Mouse (Mus musculus) erythroblast, embryonic 14.5 days (primary cell): ENCODE data around the gene Dennd1b. TPM values are rescaled to one million over a fixed set of nuclear protein-coding genes. Genes with fewer than 3 reads are reported as not detected.

ENCODE experiments used
- H3K27me3 ChIP-seq: 2 replicates; pipeline ENCODE4 v1.6.1; 2012; ENCODE audit warnings: inconsistent platforms; ENCODE audit not compliant: control insufficient read depth
- H3K36me3 ChIP-seq: 2 replicates; pipeline ENCODE4 v1.6.1; 2012; ENCODE audit warnings: mild to moderate bottlenecking, inconsistent platforms; ENCODE audit not compliant: control insufficient read depth
- H3K4me1 ChIP-seq: 2 replicates; pipeline ENCODE4 v1.6.1; 2012; ENCODE audit warnings: inconsistent platforms; ENCODE audit not compliant: control insufficient read depth
- H3K4me3 ChIP-seq: replicated peaks from 2 replicates; pipeline ENCODE3; 2012; ENCODE audit warnings: moderate library complexity, mild to moderate bottlenecking, inconsistent platforms
- H3K9me3 ChIP-seq: 2 replicates; pipeline ENCODE4 v1.6.1; 2012; ENCODE audit warnings: low read length, inconsistent platforms, mixed read lengths; ENCODE audit not compliant: control insufficient read depth
- GATA1 ChIP-seq: IDR thresholded peaks from 2 replicates; pipeline ENCODE4 v1.6.1; 2012; ENCODE audit warnings: low read length, inconsistent platforms, mixed read lengths
- TAL1 ChIP-seq: IDR thresholded peaks from 3 replicates; pipeline ENCODE4 v1.6.1; 2012; ENCODE audit warnings: low read length, inconsistent platforms, mixed read lengths
- polyA plus RNA-seq: library from polyadenylated mRNA; stranded (reverse); fragments of >175 nt; gene quantifications from 2 replicates; pipeline ENCODE4 v1.2.3, GENCODE M21; 2012

The Dennd1b gene
- polyA plus RNA-seq, 1 experiment = not detected

- no peaks in the 10 kb centered on the region for H3K36me3 ChIP-seq
- TF ChIP-seq GATA1 (no peak), TAL1 (no peak)
- no peaks in the 10 kb centered on the region for H3K9me3 ChIP-seq
- H3K4me1 ChIP-seq = no peaks in the 10 kb centered on the region
- no peak overlapping the region for H3K4me3 ChIP-seq
- no peaks in the 10 kb centered on the region for H3K27me3 ChIP-seq
These were observed 66.3 kb downstream of the Dennd1b start for GRCm38 (mm10) chr1:139029521-139029920.

DNA sequence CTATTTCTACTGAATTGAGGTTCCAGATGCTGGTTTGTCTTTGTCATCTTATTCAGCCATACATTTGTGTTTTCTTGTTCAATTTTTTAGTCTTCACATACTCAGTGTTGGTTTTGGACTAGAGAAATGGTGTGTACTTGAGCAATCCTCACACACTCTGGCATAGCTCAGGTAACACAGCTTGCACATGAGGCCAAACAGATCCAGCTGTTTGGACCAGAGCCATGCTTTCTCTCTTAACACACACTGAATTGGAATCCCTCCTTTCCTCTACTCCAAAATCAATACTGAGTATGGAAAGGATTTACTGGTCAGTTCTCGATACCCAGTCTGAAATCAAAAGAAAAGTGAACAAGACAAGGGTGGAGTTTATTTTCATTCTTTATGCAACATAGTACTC is 69.2 kb downstream of the Dennd1b start:
- H3K27me3 ChIP-seq = no peaks in the 10 kb centered on the region
- no peak overlapping the region for H3K4me3 ChIP-seq
- no peak for TF ChIP-seq TAL1
- TF ChIP-seq GATA1 = no peak
- no peaks in the 10 kb centered on the region for H3K9me3 ChIP-seq
- H3K36me3 ChIP-seq = no peaks in the 10 kb centered on the region
- no peaks in the 10 kb centered on the region for H3K4me1 ChIP-seq

GRCm38 (mm10) chr1:139035141-139035540 is 71.9 kb downstream of the Dennd1b start:
- Histone ChIP-seq H3K4me1 (no peaks in the 10 kb centered on the region), H3K4me3 (no peak overlapping the region), H3K9me3 (no peaks in the 10 kb centered on the region), H3K36me3 (no peaks in the 10 kb centered on the region), H3K27me3 (no peaks in the 10 kb centered on the region)
- TF ChIP-seq GATA1 = no peak
- no peak for TF ChIP-seq TAL1

DNA sequence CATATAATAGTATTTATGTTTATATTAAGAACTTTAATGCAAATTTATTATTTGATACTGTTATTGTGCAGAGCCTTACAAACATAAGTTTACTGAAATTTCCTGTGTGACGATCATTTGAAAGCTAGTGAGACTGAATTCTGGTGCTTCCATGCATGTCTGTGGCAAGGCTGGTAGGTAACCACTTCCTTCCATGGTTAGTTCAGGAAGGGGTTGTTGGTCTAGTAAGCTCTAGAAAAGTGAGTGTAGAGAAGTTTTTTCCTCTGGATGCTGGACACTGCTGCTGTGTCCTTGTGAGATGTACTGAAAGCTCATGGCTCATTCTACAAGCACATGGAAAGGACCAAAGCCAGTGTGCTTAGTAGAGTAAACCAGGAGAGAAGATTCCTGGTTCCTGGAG is 73.1 kb downstream of the Dennd1b start:
- Histone ChIP-seq H3K27me3 (no peaks in the 10 kb centered on the region), H3K9me3 (no peaks in the 10 kb centered on the region), H3K4me1 (no peaks in the 10 kb centered on the region), H3K36me3 (no peaks in the 10 kb centered on the region), H3K4me3 (no peak overlapping the region)
- TF ChIP-seq TAL1 (no peak), GATA1 (no peak)

DNA sequence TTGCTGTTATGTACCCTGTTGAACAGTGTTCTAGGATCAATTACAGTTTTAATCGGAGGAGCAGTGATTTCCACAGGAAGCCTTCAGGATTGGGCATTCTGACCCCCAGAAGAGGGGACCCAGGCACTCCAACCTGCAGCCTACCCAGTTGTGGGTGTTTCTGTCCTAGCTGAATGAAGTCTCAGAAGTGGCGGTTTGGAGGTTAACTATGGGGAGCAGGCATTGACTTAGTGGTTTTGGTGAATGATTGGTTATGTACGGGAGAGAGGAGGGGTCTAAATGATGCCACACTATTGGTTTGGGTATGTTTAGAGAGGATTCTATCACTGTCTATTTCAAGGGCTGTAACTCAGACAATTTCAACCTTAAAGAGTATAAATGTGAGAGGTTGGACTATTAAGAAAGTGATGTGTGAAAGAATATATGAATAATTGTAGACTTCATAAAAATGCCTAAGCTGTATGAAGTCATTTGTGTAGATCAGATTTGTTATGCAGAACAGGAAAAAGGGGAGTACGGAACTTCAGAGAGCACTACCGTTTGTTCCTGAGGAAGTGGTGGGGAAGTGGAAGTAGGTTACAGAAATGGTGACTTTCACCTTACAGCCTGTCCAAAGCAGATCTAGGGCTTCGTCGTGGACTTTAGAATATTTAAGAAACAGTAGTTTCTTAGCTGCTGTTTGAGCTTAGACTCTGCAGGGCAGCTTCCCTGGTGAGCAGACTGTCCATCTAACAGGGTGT is 73.7 kb downstream of the Dennd1b start:
- no peaks in the 10 kb centered on the region for H3K4me1 ChIP-seq
- no peaks in the 10 kb centered on the region for H3K27me3 ChIP-seq
- no peaks in the 10 kb centered on the region for H3K9me3 ChIP-seq
- no peak overlapping the region for H3K4me3 ChIP-seq
- H3K36me3 ChIP-seq = no peaks in the 10 kb centered on the region
- no peak for TF ChIP-seq TAL1
- no peak for TF ChIP-seq GATA1

DNA sequence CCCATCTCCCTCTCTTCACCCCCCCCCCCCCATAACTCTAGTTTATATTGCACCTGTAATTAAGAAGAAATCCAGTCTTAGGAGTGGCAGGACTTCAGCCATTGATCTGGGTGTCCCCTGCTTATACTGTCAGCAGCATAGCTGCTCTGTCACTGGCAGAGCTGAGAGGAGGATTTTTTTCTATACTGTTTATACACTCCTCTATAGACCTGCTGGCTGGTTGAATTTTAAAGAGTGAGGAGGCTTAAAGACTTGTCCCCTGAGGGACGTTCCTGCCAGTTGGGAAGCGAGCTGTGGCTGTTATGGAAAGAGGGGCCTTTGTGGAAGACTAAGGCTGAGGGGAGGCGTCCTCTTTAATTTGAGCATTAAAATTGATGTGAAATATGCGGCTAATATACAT is 74.8 kb downstream of the Dennd1b start:
- no peak overlapping the region for H3K4me3 ChIP-seq
- no peaks in the 10 kb centered on the region for H3K4me1 ChIP-seq
- no peaks in the 10 kb centered on the region for H3K27me3 ChIP-seq
- no peaks in the 10 kb centered on the region for H3K36me3 ChIP-seq
- no peak for TF ChIP-seq GATA1
- TF ChIP-seq TAL1 = no peak
- H3K9me3 ChIP-seq = no peaks in the 10 kb centered on the region

- H3K4me1 ChIP-seq = no peaks in the 10 kb centered on the region
- no peaks in the 10 kb centered on the region for H3K9me3 ChIP-seq
- H3K36me3 ChIP-seq = no peaks in the 10 kb centered on the region
- no peak for TF ChIP-seq GATA1
- no peak for TF ChIP-seq TAL1
- H3K27me3 ChIP-seq = no peaks in the 10 kb centered on the region
- H3K4me3 ChIP-seq = no peak overlapping the region
These were observed 75.4 kb downstream of the Dennd1b start for GRCm38 (mm10) chr1:139038620-139039019.

DNA sequence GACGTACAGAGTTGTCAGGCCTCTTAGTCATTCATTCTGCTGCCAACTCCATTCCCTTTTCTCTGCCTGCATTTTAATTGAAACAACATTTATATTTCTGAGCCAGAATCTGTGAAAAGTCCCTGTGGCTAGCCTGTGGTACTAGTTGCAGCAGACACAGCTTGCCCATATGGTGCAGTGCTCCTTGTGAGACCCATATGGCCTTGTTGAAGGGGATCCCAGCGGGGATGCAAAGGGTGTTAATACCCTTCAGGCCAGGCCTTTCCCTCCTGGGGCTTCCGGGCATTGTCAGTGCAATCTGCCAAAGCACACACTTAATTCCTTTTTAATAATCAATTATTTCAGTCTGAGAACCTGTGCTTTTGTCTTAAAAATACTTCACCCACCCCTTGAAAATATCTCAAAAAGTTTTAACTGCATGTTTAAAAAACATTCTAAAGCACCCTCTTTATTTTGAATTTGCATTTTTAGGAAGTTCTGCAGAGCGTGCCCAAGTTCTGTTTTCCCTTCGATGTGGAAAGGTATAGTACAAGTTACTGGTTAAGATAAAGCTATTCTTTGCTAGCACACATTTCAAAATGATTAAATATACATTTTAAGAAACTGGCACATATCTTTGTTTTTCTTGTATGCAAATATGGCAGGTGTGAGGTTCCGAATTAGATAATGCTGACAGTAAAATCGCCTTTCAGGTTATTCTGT is 76.4 kb downstream of the Dennd1b start:
- no peak for TF ChIP-seq TAL1
- TF ChIP-seq GATA1 = no peak
- Histone ChIP-seq H3K4me1 (no peaks in the 10 kb centered on the region), H3K27me3 (no peaks in the 10 kb centered on the region), H3K9me3 (no peaks in the 10 kb centered on the region), H3K4me3 (no peak overlapping the region), H3K36me3 (no peaks in the 10 kb centered on the region)

- Histone ChIP-seq H3K4me1 (no peaks in the 10 kb centered on the region), H3K4me3 (no peak overlapping the region), H3K36me3 (no peaks in the 10 kb centered on the region), H3K27me3 (no peaks in the 10 kb centered on the region), H3K9me3 (no peaks in the 10 kb centered on the region)
- TF ChIP-seq GATA1 (no peak), TAL1 (no peak)
These were observed 85.8 kb downstream of the Dennd1b start for GRCm38 (mm10) chr1:139049075-139049474.
